Mouse (Mus musculus) lung, postnatal 0 days (tissue): Measurements from ENCODE around the gene Gm1673.
A peak's percentile ranks its signal among the peaks of the same experiment; 100 is the strongest.

Experiments
- CTCF ChIP-seq: IDR thresholded peaks from 2 replicates; pipeline ENCODE4 v1.5.1; 2016; ENCODE audit warnings: antibody characterized with exemption, mild to moderate bottlenecking
- EP300 ChIP-seq: IDR thresholded peaks from 2 replicates; pipeline ENCODE4 v1.6.1; 2016; ENCODE audit warnings: antibody characterized with exemption, mild to moderate bottlenecking, control low read depth

- TF ChIP-seq CTCF (peak; percentile 60), EP300 (no peak)
These were observed 11.7 kb downstream of the Gm1673 start for GRCm38 (mm10) chr5:33994671-33995625.
